Mouse (Mus musculus) neural tube, embryonic 12.5 days (tissue): ENCODE measurements at regions not wholly inside any gene's neighbourhood (a gene's known extent, or its start where the extent isn't known, plus 50 kb on each side); places are given as distances from the start of the nearest gene placed in this dataset.

ENCODE experiments used
- ATAC-seq: fragments of 200-750 bp; cut with Nextera tagmentation; 2 replicates; pipeline ENCODE4 v1.8.0; 2017; ENCODE audit warnings: low read depth, mild to moderate bottlenecking, moderate TSS enrichment, moderate library complexity; ENCODE audit not compliant: low FRiP score
- H3K27ac ChIP-seq: fragments of 300-500 bp; sonication (generic); 2 replicates; pipeline ENCODE4 v1.5.1; 2016
- H3K27me3 ChIP-seq: fragments of 300-500 bp; sonication (generic); replicated peaks from 2 replicates; pipeline ENCODE4 v1.6.1; 2016; ENCODE audit warnings: mild to moderate bottlenecking
- H3K36me3 ChIP-seq: fragments of 300-500 bp; sonication (generic); 2 replicates; pipeline ENCODE4 v1.6.1; 2016; ENCODE audit warnings: mild to moderate bottlenecking
- H3K4me1 ChIP-seq: fragments of 300-500 bp; sonication (generic); 2 replicates; pipeline ENCODE4 v1.6.1; 2016
- H3K4me2 ChIP-seq: fragments of 300-500 bp; sonication (generic); replicated peaks from 2 replicates; pipeline ENCODE4 v1.6.1; 2016; ENCODE audit warnings: mild to moderate bottlenecking
- H3K4me3 ChIP-seq: fragments of 300-500 bp; sonication (generic); 2 replicates; pipeline ENCODE4 v1.5.1; 2016
- H3K9ac ChIP-seq: fragments of 300-500 bp; sonication (generic); 2 replicates; pipeline ENCODE4 v1.6.1; 2016; ENCODE audit warnings: mild to moderate bottlenecking
- H3K9me3 ChIP-seq: fragments of 300-500 bp; sonication (generic); 2 replicates; pipeline ENCODE4 v1.6.1; 2016; ENCODE audit warnings: mild to moderate bottlenecking
- WGBS: fragments of 180-500 bp; shearing (Covaris S2); methylation state at CpG from one replicate; pipeline ENCODE4 v1.1.7; 2016; 5-methylcytosine and 5-hydroxymethylcytosine counted together

- Histone ChIP-seq H3K36me3 (no peaks in the 10 kb centered on the region), H3K9me3 (no peaks in the 10 kb centered on the region), H3K4me1 (no peaks in the 10 kb centered on the region), H3K4me3 (no peak overlapping the region), H3K4me2 (no peak overlapping the region), H3K9ac (no peak overlapping the region), H3K27ac (no peak overlapping the region), H3K27me3 (no peaks in the 10 kb centered on the region)
- 97% methylated on average over 1 of the region's 1 CpGs for WGBS
- ATAC-seq, result no peak
Observed at GRCm38 (mm10) chr16:85743022-85743421, 59.9 kb downstream of the Adamts1 start.

GRCm38 (mm10) chr16:85738606-85739195, 64.2 kb downstream of the Adamts1 start:
- Histone ChIP-seq H3K4me3 (no peak overlapping the region), H3K27me3 (no peaks in the 10 kb centered on the region), H3K9ac (no peak overlapping the region), H3K27ac (no peak overlapping the region), H3K36me3 (no peaks in the 10 kb centered on the region), H3K4me1 (no peaks in the 10 kb centered on the region), H3K4me2 (no peak overlapping the region), H3K9me3 (no peaks in the 10 kb centered on the region)
- ATAC-seq, result no peak
- 81% methylated on average over 2 of the region's 2 CpGs for WGBS

DNA sequence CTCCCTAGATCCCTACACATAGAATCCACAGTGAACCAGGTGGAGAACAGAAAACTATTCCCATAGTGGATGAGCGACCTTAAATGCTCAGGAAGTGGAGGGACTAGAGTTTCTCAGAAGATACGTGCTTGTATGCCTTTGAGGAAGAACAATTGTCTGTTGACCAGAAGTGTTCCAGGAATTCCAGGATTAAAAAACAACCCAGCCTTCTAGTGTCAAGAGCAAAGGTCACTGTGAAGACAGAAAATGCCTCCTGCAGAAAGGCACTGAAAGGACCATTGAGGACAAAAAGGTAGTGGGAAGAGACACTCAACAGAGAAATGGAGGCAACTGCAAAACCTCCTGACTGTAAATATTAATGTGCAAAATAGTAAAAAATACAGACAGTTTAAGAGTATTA, 74.9 kb downstream of the Adamts1 start:
- ATAC-seq, result no peak
- no peak overlapping the region for H3K9ac ChIP-seq
- no peaks in the 10 kb centered on the region for H3K9me3 ChIP-seq
- no peak overlapping the region for H3K4me3 ChIP-seq
- WGBS, result 70% methylated on average over 2 of the region's 2 CpGs
- no peak overlapping the region for H3K4me2 ChIP-seq
- no peak overlapping the region for H3K27ac ChIP-seq
- no peaks in the 10 kb centered on the region for H3K4me1 ChIP-seq
- H3K27me3 ChIP-seq, result no peaks in the 10 kb centered on the region
- no peaks in the 10 kb centered on the region for H3K36me3 ChIP-seq

GRCm38 (mm10) chr16:85721968-85722367, 80.9 kb downstream of the Adamts1 start:
- 63% methylated on average over 2 of the region's 2 CpGs for WGBS
- Histone ChIP-seq H3K36me3 (no peaks in the 10 kb centered on the region), H3K9me3 (no peaks in the 10 kb centered on the region), H3K27me3 (no peaks in the 10 kb centered on the region), H3K27ac (no peak overlapping the region), H3K9ac (no peak overlapping the region), H3K4me2 (no peak overlapping the region), H3K4me3 (no peak overlapping the region), H3K4me1 (no peaks in the 10 kb centered on the region)
- ATAC-seq, result no peak

DNA sequence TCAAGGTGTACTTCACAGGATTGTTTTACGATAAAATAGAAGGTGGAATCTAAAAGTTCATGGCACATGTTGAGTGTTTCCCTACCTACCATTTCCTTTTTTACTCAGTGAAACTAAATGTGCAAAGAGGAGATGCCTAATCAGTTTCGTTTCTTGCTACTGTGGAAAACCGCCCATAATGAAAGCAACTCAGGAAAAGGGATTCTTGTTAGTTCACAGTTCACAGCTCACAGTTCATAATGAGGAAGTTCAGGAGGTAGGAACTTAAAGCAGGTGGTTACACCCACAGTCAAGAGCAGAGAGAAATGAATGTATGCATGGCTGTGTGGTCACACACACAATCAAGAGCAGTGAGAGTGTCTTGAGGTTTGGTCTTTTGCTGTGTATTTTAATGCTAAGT, 90.6 kb downstream of the Adamts1 start:
- Histone ChIP-seq H3K4me3 (no peak overlapping the region), H3K27ac (no peak overlapping the region), H3K4me2 (no peak overlapping the region), H3K36me3 (no peaks in the 10 kb centered on the region), H3K27me3 (no peaks in the 10 kb centered on the region), H3K4me1 (no peaks in the 10 kb centered on the region), H3K9me3 (no peaks in the 10 kb centered on the region), H3K9ac (no peak overlapping the region)
- WGBS, result 88% methylated on average over 3 of the region's 3 CpGs
- ATAC-seq, result no peak

DNA sequence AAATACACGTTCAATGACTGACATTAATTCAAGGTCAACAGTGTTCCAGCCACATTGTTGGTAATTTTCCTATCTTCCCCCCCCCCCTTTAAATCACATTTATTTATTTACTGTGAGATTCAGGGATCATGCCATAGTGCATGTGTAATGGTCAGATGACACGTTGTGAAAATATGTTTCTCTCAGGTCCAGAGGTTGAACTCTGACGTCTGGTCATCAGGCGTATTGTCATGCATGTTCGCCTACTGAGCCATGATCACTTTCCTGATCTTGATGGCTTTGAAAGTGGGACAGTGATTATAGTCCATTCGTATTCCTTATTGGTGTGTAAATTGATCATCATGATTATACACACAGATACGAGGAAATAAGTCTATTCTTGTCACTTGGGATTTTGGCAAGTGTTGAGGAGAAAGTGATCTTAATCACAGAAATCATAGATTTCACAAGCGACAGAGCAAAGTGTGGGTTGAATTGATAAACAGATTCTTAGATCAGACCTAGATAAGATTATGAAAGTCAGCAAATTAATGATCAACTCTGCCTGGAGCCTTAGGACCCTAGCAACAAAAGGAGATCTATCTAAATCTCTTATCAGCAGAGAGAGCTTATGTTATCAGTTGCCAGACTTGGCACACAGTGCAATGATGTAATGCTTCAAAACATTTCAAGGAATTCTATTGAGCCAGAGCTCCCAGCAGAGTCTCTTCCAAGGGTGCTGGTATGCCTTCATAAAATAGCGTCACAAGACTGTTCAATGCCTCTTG, 98.5 kb downstream of the Adamts1 start:
- ATAC-seq, result no peak
- 88% methylated on average over 9 of the region's 9 CpGs for WGBS
- Histone ChIP-seq H3K9ac (no peak overlapping the region), H3K4me1 (no peaks in the 10 kb centered on the region), H3K36me3 (no peaks in the 10 kb centered on the region), H3K4me3 (no peak overlapping the region), H3K27me3 (no peaks in the 10 kb centered on the region), H3K9me3 (no peaks in the 10 kb centered on the region), H3K4me2 (no peak overlapping the region), H3K27ac (no peak overlapping the region)

- 83% methylated on average over 2 of the region's 2 CpGs for WGBS
- no peak overlapping the region for H3K27ac ChIP-seq
- H3K27me3 ChIP-seq, result no peaks in the 10 kb centered on the region
- no peak overlapping the region for H3K9ac ChIP-seq
- ATAC-seq, result no peak
- H3K36me3 ChIP-seq, result no peaks in the 10 kb centered on the region
- H3K4me2 ChIP-seq, result no peak overlapping the region
- no peaks in the 10 kb centered on the region for H3K9me3 ChIP-seq
- H3K4me3 ChIP-seq, result no peak overlapping the region
- no peaks in the 10 kb centered on the region for H3K4me1 ChIP-seq
Observed at GRCm38 (mm10) chr16:85702889-85703480, 99.9 kb downstream of the Adamts1 start.

DNA sequence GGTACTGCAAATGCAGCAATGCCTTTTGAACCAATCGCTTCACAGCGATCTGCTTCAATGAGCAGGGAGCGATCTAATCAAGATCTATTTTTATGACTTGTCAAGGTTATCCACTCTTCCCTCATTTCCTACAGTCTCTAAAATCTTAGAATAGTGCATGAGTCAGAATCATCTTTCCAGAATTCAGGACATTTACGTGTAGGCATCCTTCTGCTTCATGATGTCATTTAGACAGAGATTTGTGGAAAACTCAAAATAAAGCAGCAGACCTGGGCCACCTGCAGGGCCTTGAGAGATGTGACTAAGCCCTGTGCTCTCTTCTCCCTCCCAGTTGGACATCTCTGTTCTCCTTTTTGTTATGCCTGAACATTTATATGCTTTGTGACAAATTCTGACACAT, 103.6 kb downstream of the Adamts1 start:
- no peak for ATAC-seq
- Histone ChIP-seq H3K9ac (no peak overlapping the region), H3K4me1 (no peaks in the 10 kb centered on the region), H3K4me3 (no peak overlapping the region), H3K27me3 (no peaks in the 10 kb centered on the region), H3K4me2 (no peak overlapping the region), H3K27ac (no peak overlapping the region), H3K9me3 (no peaks in the 10 kb centered on the region), H3K36me3 (no peaks in the 10 kb centered on the region)
- WGBS, result 84% methylated on average over 4 of the region's 4 CpGs

DNA sequence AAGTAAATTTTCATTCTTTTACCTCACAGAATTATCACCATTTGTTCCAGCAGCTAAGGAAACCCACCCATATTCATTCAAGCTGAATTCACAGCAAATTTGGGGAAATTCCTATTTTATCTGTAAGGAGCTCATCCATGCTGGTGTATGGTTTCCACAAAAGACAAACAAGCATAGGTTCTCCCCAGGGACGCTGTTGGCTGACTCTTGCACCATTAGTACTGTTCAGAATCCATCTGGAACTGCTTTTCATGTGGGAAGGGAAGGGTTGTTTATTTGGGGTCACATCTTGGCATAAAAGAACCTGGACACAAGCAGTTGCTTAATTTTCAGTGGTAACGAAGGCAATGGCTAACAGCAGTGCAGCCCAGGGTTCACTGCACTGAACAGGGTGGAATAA, 120.2 kb downstream of the Adamts1 start:
- no peak for ATAC-seq

DNA sequence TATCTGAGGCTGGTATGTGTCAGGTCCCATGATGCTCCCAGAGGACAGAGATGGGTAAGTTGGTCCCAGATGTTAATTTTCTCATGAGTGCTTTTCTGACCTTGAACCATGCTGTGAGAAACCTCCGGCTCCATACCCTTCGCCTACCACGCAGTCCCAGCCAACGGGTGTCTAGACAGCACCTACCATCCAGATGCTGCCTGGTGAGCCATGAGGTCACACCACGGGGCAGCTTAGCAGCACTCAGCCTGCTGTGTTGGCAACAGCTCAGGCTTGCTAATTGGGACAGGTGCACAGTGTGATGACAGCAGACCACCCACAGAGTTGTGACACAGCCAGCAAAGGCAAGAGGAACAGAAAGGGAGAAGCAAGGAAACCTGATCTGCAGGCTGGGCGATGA, 122.6 kb downstream of the Adamts1 start:
- Histone ChIP-seq H3K9me3 (no peaks in the 10 kb centered on the region), H3K9ac (no peak overlapping the region), H3K27me3 (no peaks in the 10 kb centered on the region), H3K4me2 (no peak overlapping the region), H3K27ac (no peak overlapping the region), H3K4me3 (no peak overlapping the region), H3K36me3 (no peaks in the 10 kb centered on the region), H3K4me1 (no peaks in the 10 kb centered on the region)
- ATAC-seq, result no peak
- whole genome bisulfite sequencing, result 61% methylated on average over 6 of the region's 6 CpGs

More for the DNA sequence above, 120.2 kb downstream of the Adamts1 start:
- Histone ChIP-seq H3K4me2 (no peak overlapping the region), H3K27me3 (no peaks in the 10 kb centered on the region), H3K9ac (no peak overlapping the region), H3K4me3 (no peak overlapping the region), H3K9me3 (no peaks in the 10 kb centered on the region), H3K4me1 (no peaks in the 10 kb centered on the region), H3K27ac (no peak overlapping the region), H3K36me3 (no peaks in the 10 kb centered on the region)
- WGBS, result 74% methylated on average over 2 of the region's 2 CpGs

GRCm38 (mm10) chr16:85678781-85679180, 124.1 kb downstream of the Adamts1 start:
- Histone ChIP-seq H3K27me3 (no peaks in the 10 kb centered on the region), H3K4me3 (no peak overlapping the region)
- WGBS, result 78% methylated on average over 1 of the region's 1 CpGs

DNA sequence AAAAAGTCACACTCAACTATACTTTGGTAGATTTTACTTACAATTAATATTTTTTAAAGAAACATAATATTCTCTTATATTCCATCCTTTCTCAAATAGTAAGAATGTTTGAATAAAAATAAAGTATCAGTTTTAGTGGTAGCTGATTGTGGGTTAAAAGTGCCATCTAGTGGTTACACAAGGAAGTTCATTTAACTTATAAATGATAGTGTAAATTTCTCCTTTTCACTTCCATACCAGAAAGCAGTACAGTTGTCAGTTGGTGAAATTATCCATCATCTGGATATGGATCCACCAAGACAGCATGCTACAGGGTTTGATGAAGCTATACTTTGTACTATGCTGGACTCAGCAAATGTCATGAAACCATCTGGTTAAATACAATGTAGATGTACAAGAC, 124.7 kb downstream of the Adamts1 start:
- Histone ChIP-seq H3K27me3 (no peaks in the 10 kb centered on the region), H3K4me1 (no peaks in the 10 kb centered on the region)
- ATAC-seq, result peak; percentile 29; the same call in 1 of the 2 replicates

More at GRCm38 (mm10) chr16:85678781-85679180, 124.1 kb downstream of the Adamts1 start:
- Histone ChIP-seq H3K9ac (no peak overlapping the region), H3K9me3 (no peaks in the 10 kb centered on the region), H3K36me3 (no peaks in the 10 kb centered on the region), H3K27ac (no peak overlapping the region), H3K4me1 (no peaks in the 10 kb centered on the region), H3K4me2 (no peak overlapping the region)
- no peak for ATAC-seq

More for the DNA sequence above, 124.7 kb downstream of the Adamts1 start:
- Histone ChIP-seq H3K4me3 (no peak overlapping the region), H3K36me3 (no peaks in the 10 kb centered on the region), H3K9me3 (no peaks in the 10 kb centered on the region), H3K9ac (no peak overlapping the region), H3K27ac (no peak overlapping the region), H3K4me2 (no peak overlapping the region)
